Mouse (Mus musculus) small intestine, adult 2 months (tissue): ENCODE data around the gene Mme.

Experiments used
- CTCF ChIP-seq: fragments of 200-500 bp; IDR thresholded peaks from 2 replicates; pipeline ENCODE4 v1.5.1; 2012; ENCODE audit warnings: low read depth, mild to moderate bottlenecking, control low read depth, inconsistent platforms, low read length, moderate library complexity, mixed read lengths; ENCODE audit not compliant: insufficient replicate concordance, insufficient read length; ENCODE audit errors: extremely low read depth
- POLR2A ChIP-seq: fragments of 200-500 bp; IDR thresholded peaks from 2 replicates; pipeline ENCODE4 v1.6.1; 2012; ENCODE audit warnings: low read depth, mild to moderate bottlenecking, control low read depth, inconsistent platforms, low read length, moderate library complexity

- TF ChIP-seq CTCF, result no peak
- no peak for TF ChIP-seq POLR2A
These were observed 165.1 kb downstream of the Mme start for GRCm38 (mm10) chr3:63406438-63406837.
